Mouse (Mus musculus): Measurements from ENCODE around the gene Krt10.

The Krt10 gene

DNA sequence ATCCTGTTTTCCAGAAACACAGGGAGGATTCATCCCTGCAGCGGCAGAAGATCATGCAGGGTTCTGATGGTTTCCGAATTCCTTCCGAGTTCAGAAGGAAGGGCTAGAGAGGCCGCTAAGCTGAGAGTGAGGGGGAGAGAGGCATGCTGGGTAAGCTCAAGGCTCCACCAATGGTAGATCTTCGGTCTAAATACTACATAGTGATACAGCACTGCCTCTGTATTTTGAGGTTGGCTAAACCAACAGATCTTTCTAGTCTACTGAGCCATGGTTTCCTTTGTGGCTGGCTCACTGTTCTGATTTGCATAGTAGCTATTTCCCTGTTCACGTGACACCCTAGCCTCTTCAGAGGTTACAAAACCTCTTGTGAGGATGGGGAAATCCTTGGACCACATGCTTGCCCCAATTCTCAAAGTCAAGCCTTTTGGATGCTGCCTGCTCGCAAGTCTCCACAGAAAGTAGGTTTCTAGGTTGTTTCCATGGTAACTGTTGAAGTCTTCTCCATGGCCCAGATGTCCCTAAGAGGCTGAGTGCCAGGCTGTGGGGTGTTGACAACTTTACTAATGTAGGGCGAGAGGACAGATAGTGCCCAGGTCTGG, 19.2 kb downstream of the Krt10 start:
- DNase-seq = no peak

DNA sequence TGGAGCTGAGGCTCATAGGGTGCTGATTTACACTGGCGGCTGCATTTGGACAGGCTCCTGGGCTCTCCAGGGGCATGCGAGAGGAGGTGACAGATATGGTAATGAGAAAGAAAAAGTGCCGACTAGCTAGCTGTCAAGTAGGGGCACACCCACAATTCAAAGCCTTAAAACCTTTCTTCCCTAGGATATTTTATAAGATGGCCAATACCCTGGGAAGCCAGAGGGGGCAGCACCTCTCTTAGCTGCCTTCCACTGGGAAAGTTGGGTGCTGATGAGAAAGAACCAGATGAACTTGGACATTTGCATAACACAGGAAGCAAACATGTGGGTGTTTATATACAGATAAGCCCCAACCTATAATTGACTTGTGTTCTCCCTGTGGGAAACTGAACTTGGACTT, 19.9 kb downstream of the Krt10 start:
- DNase-seq = no peak

DNA sequence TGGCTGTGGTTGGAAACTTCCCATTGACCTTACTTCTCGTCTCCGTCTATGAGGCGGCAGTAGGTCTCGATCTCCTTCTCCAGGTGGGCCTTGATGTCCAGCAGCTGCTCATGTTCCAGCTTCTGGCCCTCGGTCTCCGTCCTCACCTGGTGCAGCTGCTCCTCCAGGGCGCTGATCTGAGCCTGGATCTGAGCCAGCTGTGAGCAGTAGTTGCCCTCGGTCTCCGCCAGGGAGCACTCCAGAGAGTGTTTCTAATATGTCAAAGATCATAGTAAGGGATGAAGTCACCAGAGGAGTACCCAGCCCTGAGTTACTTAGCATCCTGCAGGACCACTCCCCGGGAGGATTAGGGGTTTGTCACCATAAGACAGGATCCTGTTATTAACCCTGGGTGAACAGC, 22.4 kb downstream of the Krt10 start:
- DNase-seq = peak in 1 of 2 experiments; percentile 41

DNA sequence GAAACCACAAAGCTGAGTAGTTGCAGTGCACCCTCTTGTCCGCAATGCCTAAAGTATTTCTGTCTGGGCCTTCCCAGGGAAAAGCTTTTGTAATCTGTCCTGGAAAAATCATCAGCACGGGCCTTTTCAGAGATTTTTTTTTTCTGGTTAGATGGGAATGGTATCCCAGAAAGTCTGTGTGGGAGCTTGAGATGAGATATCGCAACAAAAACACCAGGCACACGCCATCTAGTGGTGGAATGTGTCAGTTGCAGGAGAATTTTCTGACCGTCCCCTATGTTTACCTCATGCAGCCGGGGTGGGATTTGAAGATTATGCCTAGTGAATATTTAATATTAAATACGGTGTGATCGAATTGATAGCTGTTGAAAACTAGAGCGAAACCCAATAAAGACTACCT, 24.8 kb downstream of the Krt10 start:
- DNase-seq = no peak

DNA sequence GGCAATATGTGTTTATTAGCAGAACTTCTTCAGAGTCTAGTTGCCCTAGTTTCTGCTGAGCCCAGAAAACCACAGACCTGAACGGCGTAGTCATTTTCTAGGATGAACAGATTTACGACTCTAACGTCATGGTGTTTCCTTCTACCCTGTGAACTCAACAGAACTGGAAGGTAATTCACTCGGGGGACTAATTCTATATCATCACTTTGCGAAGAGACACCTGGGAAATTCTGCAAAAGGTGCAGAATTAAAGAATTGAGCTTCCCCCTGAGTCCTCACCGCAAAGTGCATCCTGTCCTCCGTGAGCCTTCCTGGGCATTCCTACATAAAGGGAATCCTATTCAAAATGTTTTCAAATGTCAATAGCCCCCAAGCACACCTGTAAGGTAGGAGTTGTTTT, 27.7 kb downstream of the Krt10 start:
- DNase-seq = no peak

DNA sequence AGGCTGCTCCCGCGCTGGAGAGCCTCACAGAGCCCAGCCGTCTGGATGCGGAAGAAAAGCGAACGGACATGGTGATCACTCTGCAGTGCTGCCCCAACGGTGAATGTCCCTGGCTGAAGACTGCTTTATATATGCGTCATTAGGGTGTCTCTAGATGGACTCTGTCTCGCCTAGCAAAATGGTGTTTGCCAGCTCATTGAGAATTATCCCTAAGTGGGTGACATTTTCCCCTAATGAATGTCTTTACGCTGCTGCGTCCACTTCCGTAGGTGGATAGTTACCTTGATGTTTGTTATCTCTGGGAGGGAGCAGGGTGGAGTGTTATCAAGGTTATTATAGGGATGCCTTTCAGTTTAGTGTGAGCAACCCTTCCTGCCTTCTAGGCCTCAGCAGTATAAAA, 38.2 kb downstream of the Krt10 start, which contains the start of gene Krt27:
TSS of gene Krt27 (minus strand) at position 101 of the 400 bp plus-strand sequence.
- DNase-seq = no peak

DNA sequence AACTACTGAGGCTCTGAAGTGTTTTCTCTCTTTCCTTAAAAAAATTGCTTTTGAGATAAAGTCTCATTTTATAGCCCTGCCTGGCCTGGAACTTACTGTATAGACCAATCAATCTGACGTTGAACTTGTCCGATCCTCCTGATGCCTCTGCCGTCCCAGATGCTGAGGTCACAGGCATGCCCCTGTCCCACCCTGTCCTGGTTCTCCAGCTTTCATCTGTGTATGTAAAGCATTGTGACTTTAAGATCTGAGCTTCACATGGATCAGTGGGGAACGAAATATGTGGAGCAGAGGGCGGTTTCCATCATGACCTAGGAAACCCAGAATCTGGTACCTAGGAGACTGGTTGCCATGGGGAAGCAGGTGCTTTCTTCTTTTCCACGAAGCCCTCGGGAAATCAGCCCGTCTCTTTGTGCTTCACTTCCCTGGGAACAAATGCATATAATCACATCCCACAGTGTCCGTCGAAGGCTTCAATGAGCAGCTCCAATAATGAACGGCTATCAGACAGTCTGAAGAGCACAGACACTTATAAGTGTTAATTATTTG, 49.8 kb downstream of the Krt10 start:
- no peak for DNase-seq

DNA sequence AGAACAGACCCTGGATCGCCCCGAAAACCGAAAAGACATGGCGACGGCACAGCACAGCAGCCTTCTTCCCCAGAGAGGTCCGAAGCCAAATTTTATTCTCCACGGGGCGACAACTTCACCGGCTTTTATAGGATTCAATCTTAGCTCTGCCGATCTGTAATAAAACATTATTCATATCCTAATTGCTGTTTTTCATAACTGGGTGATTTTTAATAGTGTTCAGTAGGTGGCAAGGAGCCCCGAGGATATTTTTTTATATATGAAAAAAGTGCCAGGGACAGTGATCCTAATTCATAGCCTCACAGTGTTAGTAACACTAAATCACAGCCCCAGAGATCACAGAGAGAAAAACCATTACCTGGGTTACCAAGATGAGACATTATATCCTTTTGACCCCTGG, 51.3 kb downstream of the Krt10 start, which contains the start of gene Krt26:
TSS of gene Krt26 (minus strand) at position 101 of the 400 bp plus-strand sequence.
- no peak for DNase-seq
